Mouse (Mus musculus) stomach, postnatal 0 days (tissue): ENCODE data around the gene Cers4.

ENCODE experiments used
- CTCF ChIP-seq: IDR thresholded peaks from 2 replicates; pipeline ENCODE4 v1.5.1; 2016; ENCODE audit warnings: antibody characterized with exemption, low read depth, mild to moderate bottlenecking, moderate library complexity
- EP300 ChIP-seq: optimal IDR thresholded peaks from 2 replicates; pipeline ENCODE3; 2016; ENCODE audit warnings: antibody characterized with exemption

- TF ChIP-seq EP300 (peak; percentile 71), CTCF (no peak)
Observed at GRCm38 (mm10) chr8:4505364-4505763, 12.5 kb downstream of the Cers4 start.
